Mouse (Mus musculus) hindbrain, postnatal 0 days (tissue): ENCODE measurements around the gene Wfdc6b. TPM values are rescaled to one million over a fixed set of nuclear protein-coding genes. Genes with fewer than 3 reads are reported as not detected.
A peak's percentile ranks its signal among the peaks of the same experiment; 100 is the strongest.

Experiments used
- ATAC-seq: fragments of 200-750 bp; cut with Nextera tagmentation; 2 replicates; pipeline ENCODE4 v1.8.0; 2017; ENCODE audit warnings: mild to moderate bottlenecking, moderate TSS enrichment, moderate library complexity
- DNase-seq: peaks from one replicate; pipeline ENCODE4 v3.0.0-alpha.2; 2015; ENCODE audit warnings: low spot score
- H3K27ac ChIP-seq: fragments of 300-500 bp; sonication (generic); 2 replicates; pipeline ENCODE4 v1.5.1; 2014; ENCODE audit warnings: mild to moderate bottlenecking
- H3K27me3 ChIP-seq: fragments of 300-500 bp; sonication (generic); 2 replicates; pipeline ENCODE4 v1.6.1; 2014; ENCODE audit warnings: low read length, mixed read lengths; ENCODE audit not compliant: insufficient read depth
- H3K36me3 ChIP-seq: fragments of 300-500 bp; sonication (generic); 2 replicates; pipeline ENCODE4 v1.6.1; 2014; ENCODE audit warnings: low read length, mixed read lengths; ENCODE audit not compliant: insufficient read depth
- H3K4me1 ChIP-seq: fragments of 300-500 bp; sonication (generic); 2 replicates; pipeline ENCODE4 v1.6.1; 2014; ENCODE audit warnings: antibody characterized with exemption, low read length, mixed read lengths; ENCODE audit not compliant: insufficient read depth
- H3K4me2 ChIP-seq: fragments of 300-500 bp; sonication (generic); 2 replicates; pipeline ENCODE4 v1.6.1; 2014; ENCODE audit warnings: low read depth, mild to moderate bottlenecking, low read length, moderate library complexity, mixed read lengths
- H3K4me3 ChIP-seq: fragments of 300-500 bp; sonication (generic); 2 replicates; pipeline ENCODE4 v1.5.1; 2014; ENCODE audit warnings: low read length
- H3K9ac ChIP-seq: fragments of 300-500 bp; sonication (generic); replicated peaks from 2 replicates; pipeline ENCODE4 v1.6.1; 2014; ENCODE audit warnings: mild to moderate bottlenecking, low read length, moderate library complexity, mixed read lengths
- H3K9me3 ChIP-seq: fragments of 300-500 bp; sonication (generic); 2 replicates; pipeline ENCODE4 v1.6.1; 2016; ENCODE audit warnings: low read length, mixed read lengths
- CTCF ChIP-seq: IDR thresholded peaks from 2 replicates; pipeline ENCODE4 v1.5.1; 2016; ENCODE audit warnings: antibody characterized with exemption, control low read depth, low read depth
- WGBS: fragments of 180-500 bp; shearing (Covaris S2); extraction: QIAGEN DNeasy Blood & Tissue Kit; methylation state at CpG from one replicate; pipeline ENCODE4 v1.1.7; 2014; 5-methylcytosine and 5-hydroxymethylcytosine counted together
- polyA plus RNA-seq: library from polyadenylated mRNA; unstranded; fragments of >200 nt; fragmentation: Nextera tagmentation; extraction: Ambion mirVana; gene quantifications from 2 replicates; pipeline ENCODE4 v1.2.1, GENCODE M21; 2015
- total RNA-seq: library from RNA; depleted of rRNA; stranded (reverse); fragments of >200 nt; gene quantifications from 2 replicates; pipeline ENCODE4 v1.2.3, GENCODE M21; 2014

Gene Wfdc6b
- total and polyA plus RNA-seq, 2 experiments from 2014 or later = not detected

- no peak within 1 kb of the TSS for H3K27ac ChIP-seq
- no peaks in the 10 kb centered on the region for H3K36me3 ChIP-seq
- H3K4me2 ChIP-seq = no peak within 1 kb of the TSS
- H3K9me3 ChIP-seq = no peaks in the 10 kb centered on the region
- no peak within 1 kb of the TSS for H3K4me3 ChIP-seq
- TF ChIP-seq CTCF = no peak
- ATAC-seq (no peak), DNase-seq (no peak)
- 78% methylated on average over 4 of the region's 4 CpGs for WGBS
- H3K4me1 ChIP-seq = no peaks in the 10 kb centered on the region
- no peaks in the 10 kb centered on the region for H3K27me3 ChIP-seq
- no peak within 1 kb of the TSS for H3K9ac ChIP-seq
Measured at GRCm38 (mm10) chr2:164593494-164593893, 19.8 kb upstream of the Wfdc6b start, which contains the start of gene Eppin. TSS of gene Eppin (minus strand) at chr2:164593594.

- DNase-seq (no peak), ATAC-seq (no peak)
- no peaks in the 10 kb centered on the region for H3K27me3 ChIP-seq
- no peaks in the 10 kb centered on the region for H3K36me3 ChIP-seq
- no peaks in the 10 kb centered on the region for H3K9me3 ChIP-seq
- no peak overlapping the region for H3K4me3 ChIP-seq
- WGBS = 70% methylated on average over 3 of the region's 3 CpGs
- H3K27ac ChIP-seq = no peak overlapping the region
- H3K4me1 ChIP-seq = no peaks in the 10 kb centered on the region
- no peak overlapping the region for H3K9ac ChIP-seq
- TF ChIP-seq CTCF = 0 out of 2 replicates have a peak, but pooled peaks have one; percentile 20
- no peak overlapping the region for H3K4me2 ChIP-seq
Measured at GRCm38 (mm10) chr2:164600179-164600578, 13.1 kb upstream of the Wfdc6b start.

GRCm38 (mm10) chr2:164603482-164603881 lies 9.8 kb upstream of the Wfdc6b start:
- no peak for ATAC-seq
- peak; percentile 15; the same call in 1 of the 2 replicates for TF ChIP-seq CTCF
- Histone ChIP-seq H3K27ac (no peak overlapping the region), H3K27me3 (no peaks in the 10 kb centered on the region), H3K36me3 (no peaks in the 10 kb centered on the region), H3K9me3 (no peaks in the 10 kb centered on the region), H3K4me2 (no peak overlapping the region), H3K4me3 (no peak overlapping the region), H3K9ac (no peak overlapping the region), H3K4me1 (no peaks in the 10 kb centered on the region)
- no peak for DNase-seq
- 90% methylated on average over 3 of the region's 3 CpGs for WGBS

- no peak for ATAC-seq
- Histone ChIP-seq H3K9me3 (no peaks in the 10 kb centered on the region), H3K4me1 (no peaks in the 10 kb centered on the region), H3K9ac (no peak overlapping the region), H3K4me3 (no peak overlapping the region), H3K27me3 (no peaks in the 10 kb centered on the region), H3K27ac (no peak overlapping the region), H3K4me2 (no peak overlapping the region), H3K36me3 (no peaks in the 10 kb centered on the region)
- no peak for DNase-seq
- 86% methylated on average over 8 of the region's 8 CpGs for WGBS
- TF ChIP-seq CTCF = no peak
Measured at GRCm38 (mm10) chr2:164604411-164604810, 8.9 kb upstream of the Wfdc6b start.

GRCm38 (mm10) chr2:164608781-164609180 lies 4.5 kb upstream of the Wfdc6b start:
- H3K4me2 ChIP-seq = no peak overlapping the region
- H3K9ac ChIP-seq = no peak overlapping the region
- 77% methylated on average over 6 of the region's 6 CpGs for WGBS
- no peaks in the 10 kb centered on the region for H3K4me1 ChIP-seq
- DNase-seq (no peak), ATAC-seq (no peak)
- H3K4me3 ChIP-seq = no peak overlapping the region
- no peaks in the 10 kb centered on the region for H3K27me3 ChIP-seq
- TF ChIP-seq CTCF = no peak
- no peaks in the 10 kb centered on the region for H3K9me3 ChIP-seq
- no peak overlapping the region for H3K27ac ChIP-seq
- no peaks in the 10 kb centered on the region for H3K36me3 ChIP-seq

GRCm38 (mm10) chr2:164615386-164615785 lies 2.1 kb downstream of the Wfdc6b start:
- Histone ChIP-seq H3K9ac (no peak overlapping the region), H3K27me3 (no peaks in the 10 kb centered on the region), H3K9me3 (no peaks in the 10 kb centered on the region), H3K27ac (no peak overlapping the region), H3K4me1 (no peaks in the 10 kb centered on the region), H3K36me3 (no peaks in the 10 kb centered on the region), H3K4me3 (no peak overlapping the region), H3K4me2 (no peak overlapping the region)
- ATAC-seq = no peak
- WGBS = 91% methylated on average over 3 of the region's 3 CpGs
- no peak for DNase-seq
- no peak for TF ChIP-seq CTCF

- Histone ChIP-seq H3K9ac (no peak overlapping the region), H3K4me1 (no peaks in the 10 kb centered on the region), H3K36me3 (no peaks in the 10 kb centered on the region), H3K9me3 (no peaks in the 10 kb centered on the region), H3K27ac (no peak overlapping the region), H3K4me3 (no peak overlapping the region), H3K27me3 (no peaks in the 10 kb centered on the region), H3K4me2 (no peak overlapping the region)
- TF ChIP-seq CTCF = no peak
- 77% methylated on average over 5 of the region's 5 CpGs for WGBS
- DNase-seq = no peak
- no peak for ATAC-seq
Measured at GRCm38 (mm10) chr2:164619050-164619449, 5.7 kb downstream of the Wfdc6b start.
